Mouse (Mus musculus): ENCODE results near the gene Cdhr5.

Gene Cdhr5

DNA sequence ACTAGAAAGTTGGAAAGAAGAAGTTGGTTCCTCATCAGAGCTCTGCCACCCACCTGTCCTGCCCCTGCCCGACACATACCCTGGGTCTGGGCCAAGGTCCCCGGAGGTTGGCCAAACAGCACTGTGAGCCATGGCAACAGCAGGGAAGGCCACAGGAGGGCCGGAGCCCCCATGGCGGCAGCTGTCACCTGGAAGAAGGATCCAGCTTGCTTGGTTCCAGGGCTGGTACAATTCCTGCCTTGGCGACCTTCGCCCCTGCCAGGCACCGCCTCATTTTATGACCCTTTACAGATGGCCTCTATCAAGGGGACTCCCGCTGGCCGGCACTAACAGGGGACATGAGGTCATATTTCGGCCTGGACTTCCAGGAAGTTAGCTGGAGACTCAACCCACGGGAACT is at the start of gene Cdhr5:
Gene Cdhr5, minus strand, starts transcription at position 241 of the 400 bp plus-strand sequence.
- DNase-seq (ENCODE audit: low read depth, low spot score), result no peak

DNA sequence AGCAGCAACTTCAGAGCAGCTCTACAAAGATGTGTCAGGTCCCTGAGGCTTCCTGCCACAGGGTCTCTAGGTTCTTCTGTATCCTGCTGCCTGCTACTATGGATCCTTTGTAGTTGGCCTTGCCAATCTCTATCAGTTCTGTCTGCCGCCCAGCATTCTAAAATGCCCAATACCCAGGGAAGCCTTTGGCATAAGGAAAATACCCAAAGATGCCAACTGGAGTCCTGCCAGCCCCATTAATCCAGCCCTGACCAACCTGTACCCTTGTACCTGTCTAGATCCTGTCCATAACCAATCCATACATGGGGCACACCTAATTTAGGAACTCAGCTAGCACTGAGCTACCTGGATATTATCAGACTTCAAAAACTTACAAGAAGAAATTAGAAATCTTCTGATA is 48.1 kb upstream of the Cdhr5 start:
- DNase-seq (ENCODE audit: low read depth, low spot score), result no peak

DNA sequence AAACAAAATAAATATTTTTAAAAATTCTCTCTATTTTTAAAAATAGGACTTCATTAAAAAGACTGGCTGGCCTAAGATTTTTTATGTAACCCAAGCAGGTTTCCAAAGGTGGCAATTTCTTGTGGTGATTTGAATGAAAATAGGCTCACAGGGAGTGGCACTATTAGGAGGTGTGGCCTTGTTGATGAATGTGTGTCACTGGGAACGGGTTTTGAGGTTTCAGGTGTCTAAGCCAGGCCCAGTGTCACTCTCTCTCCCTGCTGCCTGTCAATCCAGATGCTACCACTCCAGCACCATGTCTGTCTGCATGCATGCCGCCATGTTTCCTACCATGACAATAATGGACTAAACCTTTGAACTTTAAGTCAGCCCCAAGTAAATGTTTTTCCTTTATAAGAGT is 42.9 kb upstream of the Cdhr5 start:
- no peak for DNase-seq (ENCODE audit: low read depth, low spot score)

DNA sequence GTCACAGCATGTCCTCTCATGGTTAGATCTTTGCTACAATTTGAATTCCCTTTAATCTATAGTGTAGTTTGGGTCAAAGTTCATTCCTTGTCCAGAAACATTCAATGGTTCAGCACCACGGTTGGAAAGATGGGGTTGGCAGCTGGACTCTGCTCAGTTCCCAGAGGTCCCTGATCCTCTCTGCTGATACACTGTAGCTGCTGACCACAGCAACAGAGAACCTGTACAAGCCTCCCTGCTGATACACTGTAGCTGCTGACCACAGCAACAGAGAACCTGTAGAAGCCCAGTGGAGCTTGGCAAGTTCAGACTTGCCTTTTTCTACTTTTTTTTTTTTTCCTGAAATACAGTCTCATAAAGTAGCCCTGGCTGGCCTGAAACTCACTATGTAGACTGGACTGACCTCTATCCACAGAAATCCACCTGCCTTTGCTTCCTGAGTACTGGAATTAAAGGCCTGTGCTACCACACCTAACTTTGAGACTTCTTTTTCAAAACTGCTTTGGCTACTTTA is 41.1 kb upstream of the Cdhr5 start:
- no peak for DNase-seq (ENCODE audit: low read depth, low spot score)

DNA sequence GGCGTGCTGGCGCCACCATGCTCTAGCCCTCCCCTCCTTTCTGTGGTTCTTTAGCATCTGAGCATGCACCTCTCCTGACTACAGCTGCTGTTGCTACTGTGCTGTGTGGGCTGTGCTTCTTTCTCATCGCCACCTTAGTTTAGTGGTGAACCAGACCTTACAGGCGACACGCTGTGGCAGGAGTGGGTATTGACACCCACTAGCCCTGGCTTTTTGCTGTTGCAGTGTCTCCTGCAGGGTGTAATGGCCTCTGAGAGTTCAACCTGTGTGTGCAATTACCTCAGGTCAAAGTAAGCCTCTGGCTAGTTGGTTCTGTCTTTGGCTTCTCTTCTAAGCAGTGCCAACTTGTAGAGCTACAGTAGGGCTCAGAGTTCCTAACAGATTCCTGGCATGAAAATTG is 39.4 kb upstream of the Cdhr5 start:
- DNase-seq (ENCODE audit: low read depth, low spot score), result no peak

DNA sequence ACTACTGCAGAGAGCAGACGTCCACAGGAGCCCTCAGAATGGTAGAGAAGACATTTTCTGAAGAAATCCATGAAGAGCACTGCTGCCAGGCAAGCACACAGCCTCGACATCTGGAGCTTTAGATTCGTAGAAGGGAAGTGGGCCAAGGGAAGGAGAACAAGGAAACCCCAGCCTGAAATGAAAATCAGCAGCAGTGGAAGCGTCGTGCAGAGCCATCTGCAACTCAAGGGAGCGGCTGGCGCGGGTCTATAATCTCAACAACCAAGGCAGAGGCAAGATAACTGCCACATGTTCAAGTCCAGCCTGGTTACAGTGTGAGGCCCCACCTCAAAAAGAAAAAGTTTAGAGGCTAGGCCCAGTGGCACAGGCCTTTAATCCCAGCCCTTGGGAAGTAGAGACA is 38.5 kb upstream of the Cdhr5 start:
- no peak for DNase-seq (ENCODE audit: low read depth, low spot score)

DNA sequence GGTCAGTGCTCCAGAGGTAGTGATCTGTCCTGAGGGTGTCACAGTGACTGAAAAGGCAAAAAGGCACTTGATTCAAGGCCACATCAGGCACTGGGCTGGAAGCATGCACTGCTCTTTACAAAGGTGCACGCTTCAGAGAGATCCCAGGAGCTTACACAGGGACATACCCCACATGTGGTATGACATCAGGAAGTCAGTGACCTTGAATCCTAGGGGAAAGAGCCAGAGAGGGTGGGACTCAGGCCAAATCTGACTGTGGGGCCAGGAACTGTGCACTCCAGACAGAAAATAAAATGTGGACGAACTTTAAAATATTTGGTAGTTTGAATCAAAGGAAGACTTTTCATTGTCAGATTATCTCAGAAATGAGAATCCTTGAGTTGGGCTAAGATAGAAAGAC is 37.8 kb upstream of the Cdhr5 start:
- no peak for DNase-seq (ENCODE audit: low read depth, low spot score)

DNA sequence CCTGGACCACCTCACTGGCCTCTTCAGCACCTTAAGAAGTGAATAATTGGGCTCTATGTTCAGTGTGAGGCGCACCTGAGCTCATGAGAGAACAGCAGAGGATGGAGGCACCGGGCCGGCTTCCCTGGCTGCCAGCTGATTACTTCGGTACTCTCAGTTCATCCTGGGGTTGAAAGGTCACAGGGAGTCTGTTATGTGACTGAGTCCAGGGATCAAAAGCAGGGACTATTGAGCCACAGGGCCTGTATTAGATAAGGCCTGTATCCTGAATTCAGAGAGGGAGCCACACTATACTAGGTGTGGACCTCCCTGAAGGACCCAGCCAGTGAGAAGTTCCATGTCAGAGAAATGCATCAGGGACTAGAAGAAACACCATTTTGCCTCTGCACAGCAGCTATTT is 28.0 kb upstream of the Cdhr5 start:
- DNase-seq (ENCODE audit: low read depth, low spot score), result no peak

DNA sequence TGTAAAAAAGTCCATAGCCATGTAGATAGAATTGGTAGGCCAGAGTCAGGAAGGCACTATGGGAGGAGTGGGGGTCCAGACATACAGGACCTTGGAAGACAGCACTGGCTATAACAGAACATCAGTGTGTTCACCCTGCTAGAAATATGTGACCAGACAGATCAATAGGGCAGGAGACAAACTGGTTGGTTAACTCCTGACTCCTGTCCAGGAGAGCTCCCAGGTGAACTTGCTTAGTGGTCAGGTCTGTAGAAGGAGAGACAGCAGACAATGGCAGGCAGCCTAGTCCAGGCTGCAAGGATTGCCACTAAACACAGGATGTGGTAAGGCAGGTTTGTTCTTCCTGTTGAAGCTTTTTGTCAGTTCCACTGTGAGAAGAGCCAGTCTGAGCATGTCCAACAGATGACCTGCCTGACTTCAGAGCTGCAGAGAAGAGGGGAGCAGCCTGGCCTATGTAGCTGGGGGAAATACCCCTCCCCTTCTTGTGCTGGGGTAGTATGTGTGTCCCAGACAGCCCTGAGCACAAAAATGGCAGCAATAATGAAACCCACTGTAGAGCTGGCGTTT is 26.2 kb upstream of the Cdhr5 start:
- DNase-seq (ENCODE audit: low read depth, low spot score), result no peak

DNA sequence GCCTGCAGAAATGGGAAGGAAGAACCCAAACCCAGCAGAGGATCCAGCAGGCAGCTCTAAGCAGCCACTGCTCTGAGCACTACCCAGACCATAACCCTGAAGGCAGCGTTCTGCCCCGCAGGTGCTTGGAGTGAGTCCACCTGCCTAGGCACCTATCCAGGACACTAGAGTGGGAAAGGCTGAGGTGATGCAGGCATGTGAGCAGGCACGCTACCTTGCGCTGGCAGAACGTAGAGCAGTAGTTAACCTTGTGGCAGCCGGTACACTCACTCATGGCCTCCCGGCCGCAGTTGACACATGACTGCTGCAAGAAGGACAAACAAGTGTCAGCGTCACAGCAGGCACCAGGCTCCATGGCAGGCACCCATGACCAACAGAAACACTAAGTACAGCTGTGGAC is 24.8 kb upstream of the Cdhr5 start:
- DNase-seq (ENCODE audit: low read depth, low spot score), result no peak

DNA sequence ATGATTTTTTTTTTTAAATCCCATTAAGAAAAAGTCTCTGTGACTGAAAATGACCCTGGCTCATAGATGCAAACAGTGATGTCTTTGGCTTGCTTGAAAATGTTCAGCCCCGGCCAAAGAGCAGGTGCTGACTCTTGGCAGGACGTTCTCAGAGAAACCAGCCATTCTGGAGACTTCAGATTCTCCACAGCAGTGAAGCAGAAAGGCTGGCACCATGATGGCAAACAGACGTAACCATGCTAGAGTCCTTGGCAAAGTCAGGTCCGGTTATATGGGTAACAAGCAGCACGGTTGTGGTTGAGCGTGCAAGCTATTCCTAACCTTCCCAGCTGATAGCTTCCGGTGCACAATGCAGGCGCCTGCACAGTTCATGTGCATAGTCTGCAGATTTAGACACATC is 22.6 kb upstream of the Cdhr5 start:
- DNase-seq (ENCODE audit: low read depth, low spot score), result no peak

DNA sequence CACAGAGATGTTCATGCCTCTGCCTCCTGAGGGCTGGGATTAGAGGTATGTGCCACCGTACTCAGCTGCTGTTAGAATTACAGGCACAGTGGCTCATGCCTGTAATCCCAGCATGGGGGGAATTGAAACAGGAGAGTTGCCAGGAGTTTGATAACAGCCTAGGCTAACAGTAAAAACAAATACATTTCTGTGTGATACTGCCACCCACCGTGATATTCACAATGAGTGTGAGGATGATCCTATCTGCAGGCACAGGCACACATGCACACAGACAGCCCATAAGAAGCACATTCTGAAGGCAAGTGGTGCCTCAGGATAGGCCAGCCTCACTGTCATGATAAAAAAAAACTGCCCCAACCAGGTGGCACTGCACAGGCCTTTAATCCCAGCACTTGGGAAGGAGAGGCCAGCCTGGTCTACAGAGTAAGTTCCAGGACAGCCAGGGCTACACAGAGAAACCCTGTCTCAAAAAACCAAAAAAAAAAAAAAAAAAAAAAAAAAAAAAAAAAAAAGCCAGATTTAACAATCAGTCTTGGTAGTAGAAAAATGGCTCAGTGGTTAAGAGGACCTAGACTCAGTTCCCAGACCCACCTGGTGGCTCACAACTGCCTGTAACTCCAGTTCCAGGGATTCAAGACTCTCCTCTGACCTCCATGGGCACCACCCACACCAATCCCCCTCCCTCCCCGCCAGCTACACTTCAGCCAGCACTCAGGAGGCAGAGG is 21.5 kb upstream of the Cdhr5 start:
- no peak for DNase-seq (ENCODE audit: low read depth, low spot score)

DNA sequence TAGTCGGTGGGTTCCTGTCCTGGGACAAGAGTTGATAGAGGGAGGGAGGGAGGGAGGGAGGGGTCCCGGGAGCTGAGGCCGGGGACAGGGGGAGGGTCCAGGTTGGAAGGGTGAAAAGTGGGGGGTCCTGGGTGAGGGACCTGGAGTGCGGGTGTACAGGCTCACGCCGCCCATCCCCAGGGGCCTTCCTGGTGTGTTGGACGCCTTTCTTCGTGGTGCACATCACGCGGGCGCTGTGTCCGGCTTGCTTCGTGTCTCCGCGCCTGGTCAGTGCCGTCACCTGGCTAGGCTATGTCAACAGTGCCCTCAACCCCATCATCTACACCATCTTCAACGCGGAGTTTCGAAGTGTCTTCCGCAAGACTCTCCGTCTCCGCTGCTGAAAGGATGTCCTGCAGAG is 17.9 kb upstream of the Cdhr5 start:
- no peak for DNase-seq (ENCODE audit: low read depth, low spot score)

DNA sequence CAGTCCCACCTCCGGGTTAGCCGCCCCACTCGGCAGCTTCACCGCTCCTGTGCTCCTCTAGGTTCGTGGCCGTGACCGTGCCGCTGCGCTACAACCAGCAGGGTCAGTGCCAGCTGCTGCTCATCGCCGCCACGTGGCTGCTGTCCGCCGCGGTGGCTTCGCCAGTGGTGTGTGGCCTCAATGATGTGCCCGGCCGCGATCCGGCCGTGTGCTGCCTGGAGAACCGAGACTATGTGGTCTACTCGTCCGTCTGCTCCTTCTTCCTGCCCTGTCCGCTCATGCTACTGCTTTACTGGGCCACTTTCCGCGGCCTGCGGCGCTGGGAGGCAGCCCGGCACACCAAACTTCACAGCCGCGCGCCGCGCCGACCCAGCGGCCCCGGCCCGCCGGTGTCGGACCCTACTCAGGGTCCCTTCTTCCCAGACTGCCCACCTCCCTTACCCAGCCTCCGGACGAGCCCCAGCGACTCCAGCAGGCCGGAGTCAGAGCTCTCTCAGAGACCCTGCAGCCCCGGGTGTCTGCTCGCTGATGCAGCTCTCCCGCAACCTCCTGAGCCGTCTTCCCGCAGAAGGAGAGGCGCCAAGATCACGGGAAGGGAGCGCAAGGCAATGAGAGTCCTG is 17.4 kb upstream of the Cdhr5 start:
- DNase-seq (ENCODE audit: low read depth, low spot score), result no peak

DNA sequence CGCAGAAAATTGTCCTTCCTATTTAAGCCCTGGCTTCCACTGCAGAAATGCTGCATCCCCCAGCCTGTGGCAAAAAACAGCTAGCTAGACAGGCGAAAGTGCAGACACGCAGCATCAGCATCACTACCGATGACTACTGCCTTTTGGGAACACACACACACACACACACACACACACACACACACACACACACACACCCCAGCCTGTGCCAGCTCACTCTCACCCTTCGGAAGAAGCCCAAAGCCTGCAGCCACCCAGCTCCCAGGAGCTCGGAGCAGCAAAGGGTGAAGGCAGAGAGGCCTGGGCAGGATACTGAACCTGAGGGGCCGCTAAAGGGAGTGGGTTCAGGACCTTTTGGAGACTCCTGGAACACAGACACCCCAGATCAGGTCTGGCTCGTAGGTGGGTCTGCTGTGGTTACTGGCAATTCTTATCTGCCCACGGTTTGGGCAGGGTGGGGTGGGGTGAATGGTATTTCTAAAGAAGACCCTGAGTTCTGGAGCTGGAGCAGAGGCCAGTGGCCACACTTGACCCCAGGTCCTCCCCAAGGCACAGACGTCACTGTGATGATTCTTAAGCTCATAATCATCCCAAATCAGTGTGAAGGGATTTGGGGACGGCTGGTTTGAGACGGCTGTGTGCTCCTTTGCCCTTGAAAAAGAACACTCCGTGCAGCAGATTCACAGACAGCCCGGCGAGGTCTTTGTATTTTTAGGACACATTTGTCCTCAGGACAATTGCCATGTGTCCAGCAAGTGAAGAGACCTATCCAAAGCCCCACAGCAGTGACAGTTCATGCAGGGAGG is 16.2 kb upstream of the Cdhr5 start:
- no peak for DNase-seq (ENCODE audit: low read depth, low spot score)

DNA sequence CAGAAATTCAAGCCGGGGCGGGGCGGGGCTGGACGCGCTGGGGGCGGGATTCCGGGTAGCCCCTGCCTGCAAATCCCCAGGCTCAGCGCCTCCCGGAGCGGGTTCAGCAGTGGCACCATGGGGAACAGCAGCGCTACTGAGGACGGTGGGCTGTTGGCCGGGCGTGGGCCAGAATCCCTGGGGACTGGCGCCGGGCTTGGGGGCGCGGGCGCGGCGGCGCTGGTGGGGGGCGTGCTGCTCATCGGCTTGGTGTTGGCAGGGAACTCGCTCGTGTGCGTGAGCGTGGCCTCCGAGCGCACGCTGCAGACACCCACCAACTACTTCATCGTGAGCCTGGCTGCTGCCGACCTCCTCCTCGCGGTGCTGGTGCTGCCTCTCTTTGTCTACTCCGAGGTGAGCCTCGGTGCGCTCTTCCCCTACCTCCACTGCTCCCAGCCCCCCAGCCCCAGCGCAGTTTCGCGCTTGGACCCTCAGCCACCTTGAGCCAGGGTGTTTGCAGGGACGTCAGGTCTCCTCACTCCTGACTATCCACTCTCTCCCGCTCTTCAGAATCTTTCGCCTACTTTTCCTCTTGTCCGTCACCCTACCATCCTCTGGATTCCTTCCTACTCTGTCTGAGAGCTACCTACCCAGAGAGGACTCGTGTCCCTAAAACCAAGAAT is 15.5 kb upstream of the Cdhr5 start, which contains the start of gene Drd4:
Gene Drd4, plus strand, starts transcription at position 86 of the 662 bp plus-strand sequence.
- DNase-seq (ENCODE audit: low read depth, low spot score), result no peak

DNA sequence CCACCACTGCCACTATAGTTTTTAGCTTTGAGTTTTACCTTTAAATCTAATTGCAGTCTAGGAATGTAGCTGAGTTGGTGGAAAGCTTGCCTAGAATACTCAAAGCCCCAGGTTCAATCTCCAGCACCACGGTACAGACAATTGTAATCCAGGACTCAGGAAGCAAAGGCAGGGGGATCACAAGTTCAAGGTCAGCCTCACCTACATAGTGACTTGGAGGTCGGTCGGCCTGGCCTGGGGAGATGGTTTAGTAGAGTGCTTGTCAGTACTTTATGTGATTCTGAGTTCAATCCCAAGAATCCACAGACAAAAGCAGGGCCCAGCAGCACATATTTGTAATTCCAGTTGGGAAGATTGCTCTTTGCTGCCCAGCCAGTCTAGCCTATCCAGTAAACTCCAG is 11.5 kb upstream of the Cdhr5 start:
- DNase-seq (ENCODE audit: low read depth, low spot score), result no peak

DNA sequence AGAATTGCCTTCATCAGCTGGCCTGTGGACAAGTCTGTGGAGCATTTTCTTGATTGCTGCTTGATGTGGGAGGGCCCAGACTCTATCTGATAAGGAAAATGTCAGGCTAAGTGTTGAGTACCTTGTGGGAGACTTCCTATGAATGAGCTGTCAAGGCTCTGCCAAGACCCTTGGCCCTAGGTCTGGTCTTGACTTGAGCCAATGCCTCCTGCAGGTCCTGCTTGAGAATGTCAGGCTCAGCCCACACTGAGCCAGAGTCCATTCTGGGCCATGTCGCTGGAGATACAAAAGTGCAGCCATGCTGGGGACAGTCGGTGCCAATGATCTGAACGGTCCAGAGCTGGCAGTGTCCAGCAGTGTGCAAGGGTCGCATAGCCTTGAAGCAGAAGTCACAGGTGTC is 6.2 kb upstream of the Cdhr5 start:
- DNase-seq (ENCODE audit: low read depth, low spot score), result no peak

DNA sequence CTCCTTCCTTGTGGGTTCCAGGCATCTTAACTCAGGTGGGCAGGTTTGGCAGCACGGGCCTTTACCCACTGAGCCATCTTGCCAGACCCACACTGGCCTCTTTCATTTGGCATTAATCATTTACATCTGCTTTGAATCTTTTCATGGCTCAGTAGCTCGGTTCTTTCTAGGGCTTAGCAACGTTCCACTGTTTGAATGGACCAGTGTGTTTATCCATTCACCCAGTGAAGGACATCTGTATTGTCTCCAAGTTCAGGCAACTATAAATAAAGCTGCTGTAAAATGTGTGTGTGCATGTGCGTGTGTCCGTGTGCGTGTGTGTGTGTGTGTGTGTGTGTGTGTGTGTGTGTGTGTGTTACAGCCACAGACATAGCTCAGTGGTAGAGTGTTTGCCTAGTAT is 4.9 kb upstream of the Cdhr5 start:
- DNase-seq (ENCODE audit: low read depth, low spot score), result no peak

DNA sequence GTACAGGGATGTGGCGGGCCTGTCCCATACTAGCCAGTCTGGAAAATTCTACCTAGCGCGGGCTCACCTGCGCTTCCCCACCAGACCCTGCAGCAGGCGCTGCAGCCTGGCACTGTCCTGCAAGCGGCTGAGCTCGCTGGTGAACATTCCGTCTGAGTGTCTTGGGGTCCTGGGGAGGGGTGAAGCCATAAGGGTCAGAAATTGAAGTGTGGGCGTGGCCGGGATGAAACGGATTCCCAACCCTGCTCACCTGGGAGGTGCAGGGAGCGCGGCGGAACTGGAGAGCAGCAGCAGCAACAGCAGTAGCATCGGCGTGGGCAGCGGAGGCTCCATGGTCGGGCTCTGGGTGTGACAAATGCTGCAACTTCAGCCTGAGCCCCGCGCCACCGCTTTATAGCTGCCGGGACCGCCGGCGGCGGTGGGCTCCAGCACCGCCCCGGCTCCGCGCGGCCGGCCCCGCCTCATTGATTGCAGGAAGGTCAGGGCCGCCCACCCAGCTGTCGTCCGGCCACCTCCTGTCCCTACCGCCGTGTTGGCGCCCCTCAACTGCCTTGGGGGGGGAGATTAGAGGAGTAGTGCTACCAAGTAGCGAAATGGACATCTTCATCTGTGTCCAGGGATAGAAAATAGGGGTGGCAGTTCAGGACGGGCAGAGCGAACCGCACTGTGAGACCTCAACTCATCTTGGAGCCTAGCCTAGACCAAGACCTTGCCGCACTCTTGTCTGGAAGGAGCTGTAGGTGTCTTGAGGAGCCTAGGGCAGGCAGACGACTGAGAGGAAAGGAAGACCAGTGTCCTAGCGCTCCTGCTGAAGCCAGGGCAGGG is 2.4 kb upstream of the Cdhr5 start, which contains the start of gene Sct:
Gene Sct, minus strand, starts transcription at position 368 of the 825 bp plus-strand sequence.
- DNase-seq (ENCODE audit: low read depth, low spot score), result no peak

All from c-Kit-negative CD71-positive TER-119-positive erythroid progenitor cells, embryonic 14.5 days (primary cell).